Mouse (Mus musculus) MEL (cell line): ENCODE measurements around the gene Cyp4f17.

Source experiments
- MAX ChIP-seq: IDR thresholded peaks from 2 replicates; pipeline ENCODE4 v1.6.1; 2011; ENCODE audit warnings: low read length, improper control_type of control experiment
- USF1 ChIP-seq: IDR thresholded peaks from 2 replicates; pipeline ENCODE4 v1.6.1; 2014; ENCODE audit warnings: low read depth, mild to moderate bottlenecking, inconsistent platforms, low read length, improper control_type of control experiment, moderate library complexity

- TF ChIP-seq MAX (no peak), USF1 (no peak)
Measured at GRCm38 (mm10) chr17:32534068-32534467, 28.2 kb downstream of the Cyp4f17 start.
